Mouse (Mus musculus): ENCODE data around the gene Ldlrad3. TPM values are rescaled to one million over a fixed set of nuclear protein-coding genes. Genes with fewer than 3 reads are reported as not detected.

Gene Ldlrad3
- polyA plus RNA-seq, 1 experiment from 2014 or later, result 4.6 TPM

DNA sequence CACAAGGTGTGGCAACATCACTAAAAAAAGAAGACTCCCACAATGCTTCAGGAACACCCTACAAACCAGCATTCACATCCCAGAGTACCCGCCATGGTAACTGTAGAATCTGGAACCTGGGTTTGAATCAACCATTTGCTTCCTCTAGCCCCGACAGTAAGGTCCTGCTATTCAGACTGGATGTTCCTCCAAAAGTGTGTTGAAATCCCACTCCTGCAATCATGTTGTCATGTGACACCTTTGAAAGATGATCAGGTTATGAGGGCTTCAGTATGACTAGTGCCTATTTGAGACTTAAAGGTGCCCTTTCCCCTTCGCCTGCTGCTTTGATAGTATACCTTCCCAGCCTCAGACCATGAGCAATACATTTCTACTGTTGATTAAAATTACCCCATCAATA is 28.6 kb downstream of the Ldlrad3 start:
- Histone ChIP-seq H3K27ac (ENCODE audit: low read depth) (no peak overlapping the region), H3K9me3 (ENCODE audit: low read length) (no peaks in the 10 kb centered on the region), H3K27me3 (ENCODE audit: insufficient read depth, low read length) (no peaks in the 10 kb centered on the region), H3K4me1 (ENCODE audit: insufficient read depth) (peaks cover 28% of the 10 kb centered on the region), H3K4me3 (ENCODE audit: low read depth, low read length) (no peak overlapping the region), H3K36me3 (replicated peaks; ENCODE audit: insufficient read depth, low read length) (no peaks in the 10 kb centered on the region), H3K4me2 (ENCODE audit: low read depth, low read length) (no peak overlapping the region), H3K9ac (replicated peaks) (no peak overlapping the region)
- DNase-seq (no peak), ATAC-seq (peak; percentile 68)
- no peak for TF ChIP-seq CTCF (IDR thresholded peaks at IDR 0.05; ENCODE audit: low read depth)
- TF ChIP-seq EP300 (IDR thresholded peaks at IDR 0.05; ENCODE audit: low read depth), result no peak
- 69% methylated on average over 3 of the region's 3 CpGs for WGBS (ENCODE audit: insufficient replicate concordance)

DNA sequence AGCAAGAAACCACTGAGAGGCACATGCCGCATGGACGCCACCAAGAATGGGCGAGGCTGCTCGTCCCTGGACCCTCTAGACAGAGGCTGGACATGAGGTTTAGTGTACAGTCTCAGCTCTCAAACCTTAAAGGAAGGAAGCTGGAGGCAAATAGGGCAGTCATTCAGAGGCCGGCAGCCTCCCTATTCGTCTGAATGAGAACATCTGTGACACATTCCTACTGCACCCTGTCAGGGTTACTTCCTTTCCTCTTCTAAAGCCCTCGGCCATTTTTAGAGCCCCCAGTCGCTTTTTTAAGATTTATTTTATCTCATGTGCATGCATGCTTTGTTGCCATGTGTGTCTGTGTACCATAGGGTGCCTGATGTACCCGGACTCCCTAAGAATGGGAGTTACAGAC is 29.2 kb downstream of the Ldlrad3 start:
- no peak for TF ChIP-seq EP300 (IDR thresholded peaks at IDR 0.05; ENCODE audit: low read depth)
- TF ChIP-seq CTCF (IDR thresholded peaks at IDR 0.05; ENCODE audit: low read depth), result no peak
- Histone ChIP-seq H3K27me3 (ENCODE audit: insufficient read depth, low read length) (no peaks in the 10 kb centered on the region), H3K9me3 (ENCODE audit: low read length) (no peaks in the 10 kb centered on the region), H3K27ac (ENCODE audit: low read depth) (no peak overlapping the region), H3K4me2 (ENCODE audit: low read depth, low read length) (no peak overlapping the region), H3K4me3 (ENCODE audit: low read depth, low read length) (no peak overlapping the region), H3K36me3 (replicated peaks; ENCODE audit: insufficient read depth, low read length) (no peaks in the 10 kb centered on the region), H3K9ac (replicated peaks) (no peak overlapping the region), H3K4me1 (ENCODE audit: insufficient read depth) (peaks cover 28% of the 10 kb centered on the region)
- 65% methylated on average over 9 of the region's 9 CpGs for WGBS (ENCODE audit: insufficient replicate concordance)
- ATAC-seq (no peak), DNase-seq (no peak)

DNA sequence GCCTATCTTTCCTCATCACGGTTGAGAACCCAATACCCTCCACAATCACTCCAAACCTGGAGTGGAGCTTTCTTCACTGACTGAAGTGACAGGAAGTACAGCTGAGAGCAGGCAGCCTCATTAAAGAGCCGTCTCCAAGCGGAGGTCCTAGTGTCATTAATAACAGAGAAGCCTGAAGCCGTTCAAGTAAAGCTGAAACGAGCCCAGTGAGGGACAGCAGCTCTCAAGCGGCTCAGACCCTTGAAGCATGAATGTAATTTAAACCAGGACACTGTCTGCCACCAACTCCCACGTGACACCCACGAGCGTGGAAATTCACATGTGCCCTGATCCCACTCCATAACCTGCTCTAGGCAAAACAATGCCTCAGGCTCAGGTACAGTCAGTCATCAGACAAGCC is 29.7 kb downstream of the Ldlrad3 start:
- ATAC-seq (no peak), DNase-seq (no peak)
- no peak overlapping the region for H3K27ac ChIP-seq (ENCODE audit: low read depth)
- H3K9me3 ChIP-seq (ENCODE audit: low read length), result no peaks in the 10 kb centered on the region
- H3K4me2 ChIP-seq (ENCODE audit: low read depth, low read length), result no peak overlapping the region
- H3K4me1 ChIP-seq (ENCODE audit: insufficient read depth), result peaks cover 31% of the 10 kb centered on the region
- no peaks in the 10 kb centered on the region for H3K27me3 ChIP-seq (ENCODE audit: insufficient read depth, low read length)
- no peak overlapping the region for H3K9ac ChIP-seq (replicated peaks)
- no peaks in the 10 kb centered on the region for H3K36me3 ChIP-seq (replicated peaks; ENCODE audit: insufficient read depth, low read length)
- TF ChIP-seq EP300 (IDR thresholded peaks at IDR 0.05; ENCODE audit: low read depth), result no peak
- no peak for TF ChIP-seq CTCF (IDR thresholded peaks at IDR 0.05; ENCODE audit: low read depth)
- 61% methylated on average over 9 of the region's 9 CpGs for WGBS (ENCODE audit: insufficient replicate concordance)
- H3K4me3 ChIP-seq (ENCODE audit: low read depth, low read length), result no peak overlapping the region

DNA sequence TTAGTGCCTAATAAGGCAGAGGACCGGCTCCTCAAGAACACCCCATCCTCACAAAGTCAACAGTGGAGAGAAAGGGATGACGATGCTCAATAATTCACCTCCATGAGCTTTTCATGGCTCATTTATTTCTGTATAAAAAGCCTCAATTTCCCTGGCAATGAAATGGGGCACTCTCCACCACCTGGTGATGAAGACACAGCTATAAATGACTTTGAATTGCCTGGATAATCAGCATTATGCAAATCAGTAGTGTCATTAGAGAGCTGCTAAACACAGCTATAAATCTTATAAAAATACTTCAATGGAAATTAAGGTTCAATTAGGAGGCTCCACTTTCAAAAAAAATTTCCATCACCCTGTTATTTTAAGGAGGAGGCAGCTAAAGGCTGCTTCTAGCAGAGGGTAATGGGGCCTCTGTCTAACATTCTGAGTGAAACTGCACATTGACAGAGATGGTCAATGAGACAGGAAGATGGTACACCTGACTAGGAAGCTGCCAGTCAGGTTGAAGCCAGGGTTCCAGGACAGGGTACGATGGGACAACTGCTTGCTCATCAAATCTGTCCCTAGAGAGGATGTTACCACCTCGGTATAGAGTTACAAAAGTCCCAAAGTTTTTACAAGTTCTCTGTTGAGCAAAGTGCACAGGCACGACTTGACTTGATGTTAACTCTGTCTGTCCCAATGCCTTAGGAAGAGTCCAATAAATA is 30.7 kb downstream of the Ldlrad3 start:
- no peak for DNase-seq
- Histone ChIP-seq H3K27ac (ENCODE audit: low read depth) (no peak overlapping the region), H3K4me1 (ENCODE audit: insufficient read depth) (peaks cover 36% of the 10 kb centered on the region), H3K9ac (replicated peaks) (no peak overlapping the region), H3K27me3 (ENCODE audit: insufficient read depth, low read length) (no peaks in the 10 kb centered on the region), H3K9me3 (ENCODE audit: low read length) (no peaks in the 10 kb centered on the region), H3K36me3 (replicated peaks; ENCODE audit: insufficient read depth, low read length) (no peaks in the 10 kb centered on the region), H3K4me3 (ENCODE audit: low read depth, low read length) (no peak overlapping the region), H3K4me2 (ENCODE audit: low read depth, low read length) (no peak overlapping the region)
- no peak for TF ChIP-seq EP300 (IDR thresholded peaks at IDR 0.05; ENCODE audit: low read depth)
- TF ChIP-seq CTCF (IDR thresholded peaks at IDR 0.05; ENCODE audit: low read depth), result no peak
- 55% methylated on average over 5 of the region's 5 CpGs for WGBS (ENCODE audit: insufficient replicate concordance)
- ATAC-seq, result no peak

DNA sequence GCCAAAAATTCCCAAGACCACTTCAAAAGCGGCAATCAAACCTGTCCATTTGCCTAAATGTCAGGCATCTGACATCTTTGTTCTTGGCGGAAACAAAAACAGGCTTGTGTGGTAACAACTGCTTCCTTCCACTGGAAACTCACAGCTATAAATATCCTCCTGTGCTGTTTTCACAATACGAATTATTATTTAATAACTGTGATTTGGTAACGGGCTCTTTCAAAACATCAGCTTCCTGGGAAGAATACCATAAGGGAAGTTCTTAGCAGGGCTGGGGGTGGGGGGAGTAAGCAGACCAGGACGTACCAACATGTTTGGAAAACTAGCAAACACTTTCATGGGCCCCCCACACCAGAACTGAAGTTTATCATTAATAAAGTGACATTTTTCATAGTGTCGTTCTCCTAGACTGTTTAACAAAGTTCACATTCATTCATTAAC is 31.4 kb downstream of the Ldlrad3 start:
- no peak overlapping the region for H3K4me2 ChIP-seq (ENCODE audit: low read depth, low read length)
- H3K4me3 ChIP-seq (ENCODE audit: low read depth, low read length), result no peak overlapping the region
- H3K9me3 ChIP-seq (ENCODE audit: low read length), result no peaks in the 10 kb centered on the region
- H3K9ac ChIP-seq (replicated peaks), result no peak overlapping the region
- WGBS (ENCODE audit: insufficient replicate concordance), result 34% methylated on average over 6 of the region's 6 CpGs
- TF ChIP-seq CTCF (IDR thresholded peaks at IDR 0.05; ENCODE audit: low read depth) (no peak), EP300 (IDR thresholded peaks at IDR 0.05; ENCODE audit: low read depth) (peak; percentile 57; the same call in 1 of the 2 replicates)
- no peaks in the 10 kb centered on the region for H3K36me3 ChIP-seq (replicated peaks; ENCODE audit: insufficient read depth, low read length)
- H3K4me1 ChIP-seq (ENCODE audit: insufficient read depth), result peaks cover 36% of the 10 kb centered on the region
- ATAC-seq, result peak; percentile 14; the same call in 1 of the 2 replicates
- H3K27ac ChIP-seq (ENCODE audit: low read depth), result peak overlapping the region; percentile 66
- DNase-seq, result no peak
- H3K27me3 ChIP-seq (ENCODE audit: insufficient read depth, low read length), result no peaks in the 10 kb centered on the region

DNA sequence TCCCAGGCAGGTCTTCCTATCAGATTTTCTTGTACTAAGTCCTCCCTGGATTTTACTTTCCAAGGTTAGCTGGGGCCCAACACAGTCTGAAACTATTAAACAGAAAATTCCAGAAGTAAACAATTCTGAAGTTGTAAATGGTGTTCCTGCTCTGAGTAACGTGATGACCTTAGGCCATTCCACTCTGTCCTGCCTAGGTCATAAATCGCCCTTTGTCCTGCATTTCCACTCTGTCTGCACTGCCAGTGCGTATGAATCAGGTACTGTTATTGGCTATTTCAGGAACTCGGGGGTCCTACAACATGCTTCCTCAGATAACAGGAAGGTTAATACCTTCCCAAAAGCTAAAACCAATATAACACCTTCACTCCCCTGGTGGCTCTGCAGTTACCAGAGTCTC is 31.9 kb downstream of the Ldlrad3 start:
- no peak for TF ChIP-seq CTCF (IDR thresholded peaks at IDR 0.05; ENCODE audit: low read depth)
- TF ChIP-seq EP300 (IDR thresholded peaks at IDR 0.05; ENCODE audit: low read depth), result no peak
- ATAC-seq (peak; percentile 70), DNase-seq (no peak)
- Histone ChIP-seq H3K9ac (replicated peaks) (no peak overlapping the region), H3K36me3 (replicated peaks; ENCODE audit: insufficient read depth, low read length) (no peaks in the 10 kb centered on the region), H3K27me3 (ENCODE audit: insufficient read depth, low read length) (no peaks in the 10 kb centered on the region), H3K4me2 (ENCODE audit: low read depth, low read length) (no peak overlapping the region), H3K27ac (ENCODE audit: low read depth) (peak overlapping the region; percentile 66), H3K4me3 (ENCODE audit: low read depth, low read length) (no peak overlapping the region), H3K9me3 (ENCODE audit: low read length) (no peaks in the 10 kb centered on the region), H3K4me1 (ENCODE audit: insufficient read depth) (peaks cover 36% of the 10 kb centered on the region)
- 30% methylated on average over 4 of the region's 4 CpGs for WGBS (ENCODE audit: insufficient replicate concordance)

Data from liver, postnatal 0 days (tissue).